Mouse (Mus musculus) stomach, postnatal 0 days (tissue): ENCODE data around the gene Cerkl.

ENCODE experiments used
- CTCF ChIP-seq: IDR thresholded peaks from 2 replicates; pipeline ENCODE4 v1.5.1; 2016; ENCODE audit warnings: antibody characterized with exemption, low read depth, mild to moderate bottlenecking, moderate library complexity
- EP300 ChIP-seq: optimal IDR thresholded peaks from 2 replicates; pipeline ENCODE3; 2016; ENCODE audit warnings: antibody characterized with exemption

- TF ChIP-seq EP300, result no peak
- TF ChIP-seq CTCF, result no peak
Measured at GRCm38 (mm10) chr2:79292431-79292830, 164.2 kb downstream of the Cerkl start.
